Mouse (Mus musculus): ENCODE results near the gene Atad2b.

- TF ChIP-seq CTCF (conservative IDR thresholded peaks at IDR 0.05; ENCODE audit: insufficient read depth, insufficient read length, low read depth, low read length) (no peak), POLR2A (IDR thresholded peaks at IDR 0.05; ENCODE audit: low read depth, low read length) (no peak)
Observed at GRCm38 (mm10) chr12:5081480-5081879, 164.3 kb downstream of the Atad2b start.

Measured in kidney, adult 2 months (tissue).